Comparison of ENCODE assay signal across 18 mouse cellular contexts in the genomic region with DNA sequence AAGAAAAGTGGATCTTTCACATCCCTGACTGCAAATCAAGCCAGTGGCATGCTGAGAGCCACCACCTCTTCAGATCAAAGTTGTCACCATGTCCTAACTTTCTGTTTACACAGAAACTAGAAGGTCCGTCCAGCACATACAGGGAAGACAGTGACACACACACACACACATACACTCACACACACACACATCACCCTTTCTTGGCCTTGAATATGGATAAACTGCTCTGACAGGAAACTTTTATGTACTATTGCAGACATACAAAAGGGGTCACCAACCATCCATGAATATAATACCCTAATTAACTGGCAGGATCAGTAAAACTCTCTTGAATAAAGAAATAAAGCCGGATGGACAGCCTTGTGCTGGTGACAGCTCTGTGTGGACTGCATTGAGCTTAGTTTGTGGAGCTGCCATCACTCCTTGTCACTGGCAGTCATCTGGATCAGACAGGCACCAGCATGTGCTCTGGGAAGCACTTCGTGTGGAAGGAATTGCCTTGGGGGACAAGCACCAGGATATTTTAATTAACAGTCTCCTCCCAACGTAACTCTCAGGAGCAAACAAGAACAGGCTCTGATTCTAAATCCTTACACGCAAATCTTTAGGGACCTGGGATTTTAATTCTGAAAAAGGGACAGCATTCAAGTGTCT.
DNase-seq lines count a peak whose midpoint lies in the region; ATAC-seq and TF ChIP-seq lines count a peak whose summit lies in the region.
"Had no signal": no experiment of that assay in that cellular context is flagged by ENCODE, and none has a peak within 500 bp of the region (broad histone marks: within the 10 kb centered on the region; RNA-seq: fewer than 3 reads in every experiment).

No protein-coding gene starts in this region.

- H3K4me2 ChIP-seq in embryonic facial prominence, embryonic 14.5 days (ENCODE audit: low read depth, low read length): no peak overlapping the region
- H3K4me2 ChIP-seq in forebrain, embryonic 12.5 days: no peak overlapping the region
- H3K4me2 ChIP-seq in hindbrain, embryonic 13.5 days: no peak overlapping the region
- H3K4me2 ChIP-seq in midbrain, postnatal 0 days (ENCODE audit: low read depth, low read length, poor library complexity, severe bottlenecking): no peak overlapping the region
- no peak overlapping the region for H3K4me2 ChIP-seq in kidney, embryonic 16.5 days (replicated peaks; ENCODE audit: low read depth, low read length)
- H3K4me2 ChIP-seq: heart, embryonic 11.5 days had no signal

- no peak overlapping the region for H3K4me3 ChIP-seq in embryonic facial prominence, embryonic 14.5 days (ENCODE audit: low read depth, low read length)
- H3K4me3 ChIP-seq in forebrain, embryonic 12.5 days (replicated peaks): no peak overlapping the region
- H3K4me3 ChIP-seq in hindbrain, embryonic 13.5 days: no peak overlapping the region
- no peak overlapping the region for H3K4me3 ChIP-seq in midbrain, postnatal 0 days (ENCODE audit: low read depth, low read length)
- H3K4me3 ChIP-seq in kidney, embryonic 16.5 days (ENCODE audit: low read length): no peak overlapping the region

- no peak for TF ChIP-seq CTCF in midbrain, postnatal 0 days (IDR thresholded peaks at IDR 0.05)

- WGBS in embryonic facial prominence, embryonic 14.5 days: 28% methylated on average over 5 of the region's 5 CpGs
- WGBS in forebrain, embryonic 12.5 days: 14% methylated on average over 5 of the region's 5 CpGs
- 28% methylated on average over 5 of the region's 5 CpGs for WGBS in hindbrain, embryonic 13.5 days
- WGBS in midbrain, postnatal 0 days: 16% methylated on average over 5 of the region's 5 CpGs
- WGBS in kidney, embryonic 16.5 days: 45% methylated on average over 5 of the region's 5 CpGs

- H3K27me3 ChIP-seq in embryonic facial prominence, embryonic 14.5 days (replicated peaks; ENCODE audit: control insufficient read depth, insufficient read depth, low read length): no peaks in the 10 kb centered on the region
- no peaks in the 10 kb centered on the region for H3K27me3 ChIP-seq in forebrain, embryonic 12.5 days
- no peaks in the 10 kb centered on the region for H3K27me3 ChIP-seq in hindbrain, embryonic 13.5 days
- H3K27me3 ChIP-seq in midbrain, postnatal 0 days (ENCODE audit: insufficient read depth, low read length): no peaks in the 10 kb centered on the region
- no peaks in the 10 kb centered on the region for H3K27me3 ChIP-seq in kidney, embryonic 16.5 days (ENCODE audit: insufficient read depth, low read length)

- peak; percentile 60 for ATAC-seq in embryonic facial prominence, embryonic 14.5 days (ENCODE audit: low read depth)
- peak; percentile 94 for ATAC-seq in forebrain, embryonic 12.5 days (ENCODE audit: low FRiP score)
- peak; percentile 73; the same call in 1 of the 2 replicates for ATAC-seq in hindbrain, embryonic 13.5 days (ENCODE audit: low FRiP score)
- ATAC-seq in midbrain, postnatal 0 days (ENCODE audit: low FRiP score): peak; percentile 72; the same call in 1 of the 2 replicates
- ATAC-seq in kidney, embryonic 16.5 days (ENCODE audit: low FRiP score, low TSS enrichment): no peak
- ATAC-seq: CD4-positive, CD25-positive, alpha-beta regulatory T cell, adult 4 months; intestine, postnatal 0 days had no signal

- peak; percentile 76 for DNase-seq in embryonic facial prominence, embryonic 14.5 days (ENCODE audit: low spot score)
- DNase-seq in midbrain, postnatal 0 days (ENCODE audit: low spot score): peak; percentile 22
- no peak for DNase-seq in kidney, postnatal 14 days
- DNase-seq in thymus, postnatal 10 days (ENCODE audit: low spot score in 2 of 2): no peak
- DNase-seq: adrenal gland, adult 8-10 months; cerebellum, adult 18-20 months; gastrocnemius, postnatal 10 days; heart, postnatal 36 days; layer of hippocampus, postnatal 36 days; lung, postnatal 10 days; right cerebral cortex, postnatal 14 days had no signal

- no peaks in the 10 kb centered on the region for H3K4me1 ChIP-seq in embryonic facial prominence, embryonic 14.5 days (ENCODE audit: control insufficient read depth, insufficient read depth, low read length)
- peaks cover 15% of the 10 kb centered on the region for H3K4me1 ChIP-seq in forebrain, embryonic 12.5 days
- H3K4me1 ChIP-seq in hindbrain, embryonic 13.5 days (replicated peaks): peaks cover 7% of the 10 kb centered on the region; the same call in 1 of the 2 replicates
- no peaks in the 10 kb centered on the region for H3K4me1 ChIP-seq in midbrain, postnatal 0 days (ENCODE audit: insufficient read depth, low read length)
- H3K4me1 ChIP-seq in kidney, embryonic 16.5 days (ENCODE audit: insufficient read depth, low read length): no peaks in the 10 kb centered on the region

- no peaks in the 10 kb centered on the region for H3K9me3 ChIP-seq in embryonic facial prominence, embryonic 14.5 days (ENCODE audit: control insufficient read depth, low read length)
- H3K9me3 ChIP-seq in forebrain, embryonic 12.5 days: no peaks in the 10 kb centered on the region
- no peaks in the 10 kb centered on the region for H3K9me3 ChIP-seq in hindbrain, embryonic 13.5 days
- no peaks in the 10 kb centered on the region for H3K9me3 ChIP-seq in midbrain, postnatal 0 days (ENCODE audit: low read length)
- no peaks in the 10 kb centered on the region for H3K9me3 ChIP-seq in kidney, embryonic 16.5 days (ENCODE audit: low read length)

- no peak overlapping the region for H3K9ac ChIP-seq in embryonic facial prominence, embryonic 14.5 days (ENCODE audit: low read depth, low read length)
- H3K9ac ChIP-seq in forebrain, embryonic 12.5 days: no peak overlapping the region
- no peak overlapping the region for H3K9ac ChIP-seq in hindbrain, embryonic 13.5 days
- no peak overlapping the region for H3K9ac ChIP-seq in midbrain, postnatal 0 days (replicated peaks; ENCODE audit: low read length, poor library complexity, severe bottlenecking)
- no peak overlapping the region for H3K9ac ChIP-seq in kidney, embryonic 16.5 days (replicated peaks; ENCODE audit: low read length)
- H3K9ac ChIP-seq: liver, embryonic 14.5 days had no signal

- H3K36me3 ChIP-seq in embryonic facial prominence, embryonic 14.5 days (ENCODE audit: control insufficient read depth, insufficient read depth, low read length): no peaks in the 10 kb centered on the region
- H3K36me3 ChIP-seq in forebrain, embryonic 12.5 days (replicated peaks): no peaks in the 10 kb centered on the region
- no peaks in the 10 kb centered on the region for H3K36me3 ChIP-seq in hindbrain, embryonic 13.5 days
- no peaks in the 10 kb centered on the region for H3K36me3 ChIP-seq in midbrain, postnatal 0 days (ENCODE audit: insufficient read depth, low read length)
- H3K36me3 ChIP-seq in kidney, embryonic 16.5 days (ENCODE audit: insufficient read depth, low read length): no peaks in the 10 kb centered on the region

- H3K27ac ChIP-seq in embryonic facial prominence, embryonic 14.5 days (replicated peaks; ENCODE audit: low read depth, low read length): no peak overlapping the region
- H3K27ac ChIP-seq in forebrain, embryonic 12.5 days: peak overlapping the region; percentile 75
- H3K27ac ChIP-seq in hindbrain, embryonic 13.5 days: no peak overlapping the region
- no peak overlapping the region for H3K27ac ChIP-seq in midbrain, postnatal 0 days (ENCODE audit: low read depth, low read length)
- no peak overlapping the region for H3K27ac ChIP-seq in kidney, embryonic 16.5 days (ENCODE audit: low read length)
- H3K27ac ChIP-seq: liver, embryonic 14.5 days had no signal

Comparison
In these comparisons a context has a peak if more than half of its experiments do, and no peak if none do; other contexts are left out.
1. DNase-seq: peak in embryonic facial prominence, embryonic 14.5 days (single experiment) and midbrain, postnatal 0 days (single experiment); none in kidney, postnatal 14 days (single experiment) and thymus, postnatal 10 days (0 of 2).